Mouse (Mus musculus) embryo, embryonic 10.5 days (tissue): ENCODE measurements at regions not wholly inside any gene's neighbourhood (a gene's known extent, or its start where the extent isn't known, plus 50 kb on each side); places are given as distances from the start of the nearest gene placed in this dataset.

Source experiments
- DNase-seq: peaks from one replicate; pipeline ENCODE4 v3.0.0-alpha.2; 2015; ENCODE audit warnings: low spot score

- peak; percentile 57 for DNase-seq
These were observed 64.5 kb downstream of the Tfap2c start for GRCm38 (mm10) chr2:172613891-172614391.

GRCm38 (mm10) chr2:172615148-172615547 lies 65.8 kb downstream of the Tfap2c start:
- DNase-seq = no peak

- no peak for DNase-seq
These were observed 66.2 kb downstream of the Tfap2c start for GRCm38 (mm10) chr2:172615582-172615981.

- no peak for DNase-seq
These were observed 69.8 kb downstream of the Tfap2c start for GRCm38 (mm10) chr2:172619168-172619567.

GRCm38 (mm10) chr2:172620001-172620400 lies 70.6 kb downstream of the Tfap2c start:
- no peak for DNase-seq

- DNase-seq = no peak
These were observed 74.3 kb downstream of the Tfap2c start for GRCm38 (mm10) chr2:172623707-172624106.

GRCm38 (mm10) chr2:172627353-172628306 lies 78.2 kb downstream of the Tfap2c start:
- no peak for DNase-seq

GRCm38 (mm10) chr2:172630333-172630732 lies 80.9 kb downstream of the Tfap2c start:
- DNase-seq = no peak

- DNase-seq = no peak
These were observed 93.2 kb downstream of the Tfap2c start for GRCm38 (mm10) chr2:172642616-172643015.

GRCm38 (mm10) chr2:172643860-172644259 lies 94.5 kb downstream of the Tfap2c start:
- no peak for DNase-seq

- DNase-seq = no peak
These were observed 95.1 kb downstream of the Tfap2c start for GRCm38 (mm10) chr2:172644451-172644850.

- DNase-seq = no peak
These were observed 98.7 kb downstream of the Tfap2c start for GRCm38 (mm10) chr2:172648072-172648471.

GRCm38 (mm10) chr2:172660479-172660878 lies 111.1 kb downstream of the Tfap2c start:
- peak; percentile 16 for DNase-seq

- peak; percentile 82 for DNase-seq
These were observed 111.5 kb downstream of the Tfap2c start for GRCm38 (mm10) chr2:172660916-172661315.

- DNase-seq = peak; percentile 48
These were observed 112.1 kb downstream of the Tfap2c start for GRCm38 (mm10) chr2:172661418-172661980.

- DNase-seq = no peak
These were observed 112.8 kb downstream of the Tfap2c start for GRCm38 (mm10) chr2:172662165-172662564.

- peak; percentile 53 for DNase-seq
These were observed 114.3 kb downstream of the Tfap2c start for GRCm38 (mm10) chr2:172663681-172664080.

GRCm38 (mm10) chr2:172673081-172673480 lies 123.7 kb downstream of the Tfap2c start:
- no peak for DNase-seq

- DNase-seq = no peak
These were observed 125.2 kb downstream of the Tfap2c start for GRCm38 (mm10) chr2:172674641-172675040.

GRCm38 (mm10) chr2:172675081-172675480 lies 125.7 kb downstream of the Tfap2c start:
- DNase-seq = peak; percentile 38

- DNase-seq = no peak
These were observed 140.8 kb downstream of the Tfap2c start for GRCm38 (mm10) chr2:172690196-172690595.

GRCm38 (mm10) chr2:172690931-172691651 lies 141.7 kb downstream of the Tfap2c start:
- DNase-seq = no peak
